Mouse (Mus musculus): Measurements from ENCODE around the gene Cfap20. TPM values are rescaled to one million over a fixed set of nuclear protein-coding genes. Genes with fewer than 3 reads are reported as not detected.

Cfap20 gene
- polyA plus RNA-seq, 1 experiment from 2014 or later, result 157 TPM

DNA sequence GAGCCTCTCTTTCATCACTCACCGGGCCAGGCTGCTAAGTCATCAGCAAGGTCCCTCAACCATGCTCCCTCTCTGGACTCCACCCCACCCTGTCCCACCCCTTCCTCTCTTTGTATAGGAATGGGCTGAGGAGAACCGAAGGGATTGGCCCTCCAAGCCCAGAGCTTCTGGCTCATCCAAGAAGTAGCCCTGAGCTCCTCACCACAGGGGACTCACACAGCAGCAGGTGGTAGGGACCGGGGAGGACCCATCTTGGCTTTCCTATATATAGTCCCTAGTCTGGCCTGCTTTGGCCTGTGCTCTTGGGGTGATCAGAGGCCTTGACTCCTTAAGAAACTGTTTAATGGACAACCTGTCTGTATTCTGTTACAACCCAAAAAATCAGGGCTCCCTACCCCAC lies 60.2 kb downstream of the Cfap20 start:
- Histone ChIP-seq H3K9me3 (ENCODE audit: control insufficient read depth, low read length) (no peaks in the 10 kb centered on the region), H3K9ac (ENCODE audit: low read length) (no peak overlapping the region), H3K4me3 (ENCODE audit: low read depth, low read length) (no peak overlapping the region), H3K36me3 (ENCODE audit: control insufficient read depth, insufficient read depth, low read length) (peaks cover 13% of the 10 kb centered on the region; the same call in 1 of the 2 replicates), H3K4me2 (ENCODE audit: low read length) (no peak overlapping the region), H3K27me3 (replicated peaks; ENCODE audit: control insufficient read depth, insufficient read depth, low read length) (no peaks in the 10 kb centered on the region), H3K27ac (ENCODE audit: low read depth) (no peak overlapping the region), H3K4me1 (replicated peaks; ENCODE audit: control insufficient read depth, insufficient read depth, low read length) (peaks cover 14% of the 10 kb centered on the region)
- ATAC-seq (replicated peaks; ENCODE audit: low FRiP score, low TSS enrichment, low read depth), result no peak
- WGBS, result 79% methylated on average over 3 of the region's 3 CpGs
- DNase-seq (ENCODE audit: low spot score), result no peak

DNA sequence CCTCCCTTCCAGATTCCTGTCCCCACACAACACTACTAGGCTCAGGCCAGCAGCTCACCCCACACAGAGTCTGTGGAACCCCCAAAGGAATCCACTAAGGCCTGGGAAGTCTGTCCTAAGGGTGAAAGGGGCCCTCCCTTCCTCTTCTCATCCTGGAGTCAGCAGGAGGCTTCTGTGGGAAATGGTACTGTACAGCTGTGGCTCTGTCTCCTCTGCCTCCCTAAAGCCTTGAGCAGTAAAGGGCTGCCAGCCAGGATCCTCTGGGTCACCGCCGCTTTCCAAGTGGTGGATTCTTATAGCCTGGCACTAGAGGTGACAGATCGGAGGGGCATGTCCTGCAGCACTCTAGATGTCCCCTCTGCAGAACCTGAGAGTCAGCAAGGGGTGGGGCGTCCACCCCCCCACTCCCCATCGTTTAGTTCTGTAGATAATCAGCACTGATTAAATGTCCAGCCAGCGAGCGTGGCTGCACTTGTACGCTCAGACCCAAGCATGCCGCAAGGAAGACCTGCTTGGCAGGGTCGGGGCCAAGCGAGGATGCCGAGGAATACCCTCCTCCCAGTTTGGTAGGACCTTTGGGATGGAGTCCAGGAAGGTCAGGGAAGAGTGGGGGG lies 61.2 kb downstream of the Cfap20 start:
- H3K36me3 ChIP-seq (ENCODE audit: control insufficient read depth, insufficient read depth, low read length), result peaks cover 13% of the 10 kb centered on the region; the same call in 1 of the 2 replicates
- ATAC-seq (replicated peaks; ENCODE audit: low FRiP score, low TSS enrichment, low read depth) (no peak), DNase-seq (ENCODE audit: low spot score) (no peak)
- WGBS, result 69% methylated on average over 12 of the region's 12 CpGs
- H3K9me3 ChIP-seq (ENCODE audit: control insufficient read depth, low read length), result no peaks in the 10 kb centered on the region
- no peak overlapping the region for H3K4me3 ChIP-seq (ENCODE audit: low read depth, low read length)
- H3K4me2 ChIP-seq (ENCODE audit: low read length), result no peak overlapping the region
- H3K27me3 ChIP-seq (replicated peaks; ENCODE audit: control insufficient read depth, insufficient read depth, low read length), result no peaks in the 10 kb centered on the region
- peaks cover 18% of the 10 kb centered on the region for H3K4me1 ChIP-seq (replicated peaks; ENCODE audit: control insufficient read depth, insufficient read depth, low read length)
- H3K9ac ChIP-seq (ENCODE audit: low read length), result no peak overlapping the region
- H3K27ac ChIP-seq (ENCODE audit: low read depth), result no peak overlapping the region

Other genes starting within 250 kb of the Cfap20 start
- gene Kifc3, start 232.1 kb downstream of the Cfap20 start, polyA plus RNA-seq (2014; fragmentation: Nextera tagmentation; extraction: Ambion mirVana), result 11.6 and 21.6 TPM in 2 replicates
- gene Cngb1, start 128.3 kb downstream of the Cfap20 start, polyA plus RNA-seq (2014; fragmentation: Nextera tagmentation; extraction: Ambion mirVana), result 0.30 and 0.81 TPM in 2 replicates
- gene Tepp, start 124.3 kb downstream of the Cfap20 start, polyA plus RNA-seq (2014; fragmentation: Nextera tagmentation; extraction: Ambion mirVana), result not detected in 2 replicates
- gene Zfp319, start 102.9 kb downstream of the Cfap20 start, polyA plus RNA-seq (2014; fragmentation: Nextera tagmentation; extraction: Ambion mirVana), result 7.7 and 8.2 TPM in 2 replicates
- gene Usb1, start 102.6 kb downstream of the Cfap20 start, polyA plus RNA-seq (2014; fragmentation: Nextera tagmentation; extraction: Ambion mirVana), result 39.0 and 41.6 TPM in 2 replicates
- 21.4 and 22.2 TPM in 2 replicates for gene Mmp15, start 82.6 kb downstream of the Cfap20 start, polyA plus RNA-seq (2014; fragmentation: Nextera tagmentation; extraction: Ambion mirVana)
- gene Csnk2a2, start 55.2 kb upstream of the Cfap20 start, polyA plus RNA-seq (2014; fragmentation: Nextera tagmentation; extraction: Ambion mirVana), result 17.5 and 20.7 TPM in 2 replicates
- 0.27 TPM in 1 of 2 replicates, not detected in the other for gene Ccdc113, start 99.2 kb upstream of the Cfap20 start, polyA plus RNA-seq (2014; fragmentation: Nextera tagmentation; extraction: Ambion mirVana)
- not detected in 2 replicates for gene Prss54, start 141.5 kb upstream of the Cfap20 start, polyA plus RNA-seq (2014; fragmentation: Nextera tagmentation; extraction: Ambion mirVana)
- gene Gins3, start 198.6 kb upstream of the Cfap20 start, polyA plus RNA-seq (2014; fragmentation: Nextera tagmentation; extraction: Ambion mirVana), result 18.6 and 21.1 TPM in 2 replicates
- gene Ndrg4, start 242.1 kb upstream of the Cfap20 start, polyA plus RNA-seq (2014; fragmentation: Nextera tagmentation; extraction: Ambion mirVana), result 21.3 and 22.1 TPM in 2 replicates